Mouse (Mus musculus) G1E-ER4 (cell line): ENCODE data around the gene Sf3a3. TPM values are rescaled to one million over a fixed set of nuclear protein-coding genes. Genes with fewer than 3 reads are reported as not detected.

Experiments
- GATA1 ChIP-seq: IDR thresholded peaks from one replicate; pipeline ENCODE4 v1.8.0; 2012; ENCODE audit warnings: low read length, inconsistent platforms
- polyA plus RNA-seq: library from polyadenylated mRNA; stranded (reverse); fragments of >175 nt; gene quantifications from 2 replicates; pipeline ENCODE4 v1.2.3, GENCODE M21; 2012

The Sf3a3 gene
- polyA plus RNA-seq, 1 experiment, result 79.8 TPM

DNA sequence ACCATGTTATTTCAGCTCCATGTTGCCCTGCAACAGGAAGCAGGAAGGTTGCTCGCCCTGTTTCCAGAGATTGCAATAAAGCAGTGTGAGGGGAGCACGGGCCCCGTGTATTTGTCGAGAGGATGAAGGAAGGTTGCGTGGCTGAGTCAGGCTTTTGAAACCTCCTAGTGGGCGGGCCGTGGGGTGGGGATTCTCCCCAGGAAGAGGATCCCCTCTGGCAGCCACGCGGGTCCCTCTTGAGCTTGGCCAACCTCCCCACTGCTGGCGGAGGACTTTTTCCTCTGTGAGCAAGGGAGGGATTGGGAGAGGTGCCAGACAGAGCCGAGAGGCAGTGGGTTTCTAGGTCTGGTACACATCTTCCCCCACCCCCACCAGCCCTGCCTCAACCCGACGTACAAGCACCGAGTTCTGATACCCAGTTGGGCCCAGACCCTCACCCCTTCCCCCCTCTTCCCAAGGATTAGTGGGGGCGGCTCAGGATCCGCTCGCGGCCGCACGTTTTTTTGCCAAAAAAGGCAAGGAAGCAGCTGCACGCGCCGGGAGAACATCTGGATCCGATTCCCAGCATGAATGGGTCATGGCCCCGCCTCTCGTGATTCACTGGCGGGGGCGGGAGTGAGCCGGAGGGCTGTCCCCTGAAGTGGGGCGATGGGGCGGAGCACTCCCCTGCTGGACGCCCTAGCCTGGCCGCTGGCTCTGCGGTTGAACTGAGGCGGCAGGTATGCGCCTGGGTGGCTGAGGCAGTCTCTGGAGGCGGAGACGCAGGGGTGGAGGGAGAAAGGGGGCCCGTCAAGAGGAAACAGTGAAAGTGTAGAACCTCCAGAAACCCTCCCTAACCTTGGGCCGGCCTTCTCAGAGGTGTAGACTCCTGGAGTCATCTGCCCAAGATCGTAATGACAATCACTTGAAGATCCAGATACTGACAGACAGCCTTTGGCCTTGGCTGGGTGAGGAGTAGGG is 5.8 kb upstream of the Sf3a3 start:
- TF ChIP-seq GATA1, result no peak

DNA sequence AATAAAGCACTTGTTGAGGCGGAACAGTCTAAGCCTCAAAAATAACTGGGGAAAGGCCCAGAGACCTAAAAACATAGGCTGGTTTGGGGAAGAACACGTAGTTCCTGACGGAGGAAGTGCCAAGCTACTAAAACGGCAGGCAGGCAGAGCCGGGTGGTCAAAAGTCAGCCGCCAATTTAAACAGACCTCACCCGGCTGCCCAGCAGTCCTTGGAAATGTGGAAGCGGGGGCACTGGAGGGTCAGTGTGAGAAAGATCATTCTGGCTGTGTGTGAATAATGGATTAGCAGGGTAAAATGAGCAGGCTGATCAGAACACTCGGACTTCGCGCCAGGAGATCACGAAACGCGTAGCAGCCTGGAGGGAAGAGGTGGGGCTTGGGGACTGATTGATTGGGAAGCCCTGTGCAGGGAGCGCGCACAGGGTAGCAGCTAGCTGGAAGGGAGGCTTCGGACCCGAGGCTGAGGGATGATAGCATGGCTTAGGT is 4.6 kb upstream of the Sf3a3 start:
- TF ChIP-seq GATA1, result no peak

DNA sequence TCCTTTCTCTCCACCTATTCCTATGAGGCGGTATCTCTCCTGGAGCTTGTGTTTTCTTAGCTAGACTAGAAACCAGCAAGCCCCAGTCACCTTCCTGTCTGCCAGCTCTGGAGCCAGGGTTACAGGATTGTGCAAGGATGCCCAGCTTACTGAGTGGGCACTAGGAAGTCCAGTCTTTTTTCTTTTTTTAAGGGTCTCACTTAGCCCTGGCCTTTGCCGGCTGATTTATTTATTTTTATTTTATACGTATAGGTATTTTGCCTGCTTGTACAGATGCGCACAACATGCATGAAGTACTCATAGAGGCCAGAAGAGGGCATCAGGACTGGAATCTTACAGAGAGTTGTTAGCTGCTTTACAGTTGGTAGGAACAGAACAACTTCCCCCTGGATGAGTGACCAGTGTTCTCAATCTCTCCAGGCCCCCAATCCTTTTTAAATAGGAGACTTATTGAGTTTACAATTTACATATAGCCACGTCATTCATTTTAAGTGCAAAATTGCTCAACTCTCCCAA is 3.7 kb upstream of the Sf3a3 start:
- no peak for TF ChIP-seq GATA1

DNA sequence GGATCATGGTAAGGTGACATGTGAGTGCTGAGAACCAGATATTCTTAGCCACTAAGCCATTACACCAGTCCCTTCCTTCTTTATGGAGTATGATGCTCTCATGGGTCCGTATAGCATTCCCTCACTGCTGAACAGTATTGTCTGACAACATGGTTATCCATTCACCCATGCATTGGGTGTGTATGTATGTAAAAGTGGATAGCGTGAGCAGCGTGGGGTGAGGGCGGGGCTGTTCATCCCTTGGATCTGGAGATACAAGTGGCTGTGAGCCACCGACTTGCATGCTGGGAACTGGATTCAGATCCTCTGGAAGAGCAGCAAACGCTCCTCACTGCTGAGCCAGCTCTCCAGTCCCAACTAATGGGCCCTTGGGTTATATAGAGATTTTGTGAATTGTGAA is 2.0 kb upstream of the Sf3a3 start:
- TF ChIP-seq GATA1, result no peak

DNA sequence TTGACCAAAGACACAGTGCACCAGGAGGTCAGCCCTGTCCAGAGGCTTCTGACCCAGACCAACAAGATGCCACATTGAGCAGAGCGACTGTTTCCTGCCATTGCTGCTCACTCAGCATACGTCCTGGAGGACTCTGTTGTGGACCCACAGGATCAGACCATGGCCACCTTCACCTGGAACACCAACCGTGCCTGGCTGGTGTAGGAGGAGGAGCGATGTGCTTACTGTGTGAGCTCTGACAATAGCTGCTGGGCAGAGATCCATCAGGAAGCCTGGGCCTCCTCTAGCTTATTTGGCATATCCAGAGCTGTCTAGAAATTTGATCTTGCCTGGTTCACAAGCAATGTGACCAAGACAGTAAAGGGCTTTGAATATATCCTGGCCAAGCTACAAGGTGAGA is 4.5 kb downstream of the Sf3a3 start:
- no peak for TF ChIP-seq GATA1

DNA sequence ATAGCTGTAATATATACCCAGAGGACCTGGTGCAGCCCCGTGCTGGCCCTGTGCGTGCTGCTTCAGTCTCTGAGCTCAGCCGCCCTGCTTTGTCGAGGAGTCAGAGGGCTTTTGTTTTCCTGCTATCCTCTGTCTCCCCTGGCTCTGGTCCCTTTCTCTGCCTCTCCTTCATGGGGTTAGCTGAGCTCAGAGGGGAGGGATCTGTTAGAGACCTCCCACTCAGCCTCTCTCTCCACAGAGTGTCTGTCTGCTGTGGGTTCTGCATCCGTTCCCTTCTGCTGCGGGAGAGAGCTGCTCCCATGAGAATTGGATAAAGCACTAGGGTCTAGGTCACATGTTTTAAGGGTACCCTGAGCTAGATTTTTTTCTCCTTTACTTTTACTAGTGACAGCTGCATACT is 11.5 kb downstream of the Sf3a3 start:
- TF ChIP-seq GATA1, result no peak

DNA sequence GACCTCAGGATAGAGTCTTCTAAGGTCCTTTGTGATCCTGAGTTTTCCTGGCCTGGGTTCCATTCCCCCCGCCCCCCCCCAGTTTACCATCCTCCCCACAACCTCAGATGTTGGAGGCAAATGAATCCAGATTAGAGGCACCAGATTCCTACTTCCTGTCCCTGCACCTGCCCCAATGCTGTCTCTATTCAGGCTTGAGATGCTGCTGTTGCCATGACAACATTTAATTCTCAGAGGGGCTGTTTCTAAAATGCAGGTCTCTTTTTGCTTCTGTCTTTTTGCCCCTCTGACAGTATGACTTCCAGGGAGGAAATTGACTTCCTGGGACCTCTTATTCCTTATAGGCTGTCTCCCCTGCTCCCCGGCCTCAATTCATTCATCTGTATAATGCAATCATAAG is 22.4 kb downstream of the Sf3a3 start:
- no peak for TF ChIP-seq GATA1

DNA sequence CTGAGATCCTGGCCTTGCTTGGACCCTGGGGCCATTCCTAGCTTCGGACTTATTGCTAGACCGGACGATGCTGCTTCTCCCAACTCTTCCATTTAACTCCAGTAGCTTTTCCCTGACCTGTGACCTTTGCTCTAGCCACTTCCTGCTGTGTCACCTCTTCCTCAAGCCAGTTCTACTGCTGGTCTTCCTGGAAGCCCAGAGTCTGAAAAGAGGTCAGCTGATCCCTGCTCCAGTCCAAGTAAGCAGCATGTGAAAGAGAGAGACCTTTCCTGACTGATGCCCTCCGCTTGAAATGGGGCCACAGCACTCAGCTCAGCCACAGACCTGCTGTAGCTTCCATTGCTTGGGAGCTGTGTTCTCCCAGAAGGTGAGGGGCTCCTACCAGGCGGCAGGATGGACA is 22.9 kb downstream of the Sf3a3 start:
- no peak for TF ChIP-seq GATA1

DNA sequence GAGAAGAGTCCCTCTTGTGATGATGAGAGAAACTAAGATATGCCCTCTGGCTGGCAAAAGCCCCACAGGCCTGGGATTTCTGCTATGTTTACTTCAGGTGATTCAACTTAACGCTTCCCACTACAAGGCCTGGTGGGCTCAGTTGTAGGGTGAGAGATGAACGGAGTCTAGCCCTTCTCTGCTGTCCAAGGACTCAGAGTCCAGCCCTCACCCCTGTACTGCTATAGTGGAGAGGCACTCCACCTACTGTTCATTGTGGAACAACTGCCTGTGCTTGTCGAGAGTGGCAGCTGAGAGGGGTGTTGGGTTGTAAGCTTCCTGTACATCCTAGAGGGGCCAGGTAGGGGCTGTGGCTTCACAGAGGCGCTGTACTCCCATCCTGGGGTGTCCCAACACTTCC is 23.4 kb downstream of the Sf3a3 start:
- TF ChIP-seq GATA1, result no peak

DNA sequence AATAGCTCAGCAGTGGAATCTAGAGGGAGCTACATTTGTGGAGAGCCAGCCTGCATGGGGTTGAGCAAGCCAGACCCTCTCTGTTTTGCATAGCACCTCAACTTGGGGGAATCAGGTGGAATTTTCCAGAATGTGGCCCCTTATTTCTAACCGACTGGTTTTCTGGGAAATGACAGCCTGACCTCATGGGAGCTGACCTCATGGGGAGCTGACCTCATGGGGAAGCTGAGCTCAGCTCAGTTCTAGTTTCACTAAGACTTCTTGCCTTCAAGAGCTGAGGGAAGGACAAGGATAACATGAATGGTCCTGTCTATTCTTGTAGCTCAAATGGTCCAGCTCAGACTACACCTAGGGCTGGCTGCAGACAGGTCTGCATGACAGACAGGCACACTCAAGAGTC is 24.2 kb downstream of the Sf3a3 start:
- TF ChIP-seq GATA1, result no peak

DNA sequence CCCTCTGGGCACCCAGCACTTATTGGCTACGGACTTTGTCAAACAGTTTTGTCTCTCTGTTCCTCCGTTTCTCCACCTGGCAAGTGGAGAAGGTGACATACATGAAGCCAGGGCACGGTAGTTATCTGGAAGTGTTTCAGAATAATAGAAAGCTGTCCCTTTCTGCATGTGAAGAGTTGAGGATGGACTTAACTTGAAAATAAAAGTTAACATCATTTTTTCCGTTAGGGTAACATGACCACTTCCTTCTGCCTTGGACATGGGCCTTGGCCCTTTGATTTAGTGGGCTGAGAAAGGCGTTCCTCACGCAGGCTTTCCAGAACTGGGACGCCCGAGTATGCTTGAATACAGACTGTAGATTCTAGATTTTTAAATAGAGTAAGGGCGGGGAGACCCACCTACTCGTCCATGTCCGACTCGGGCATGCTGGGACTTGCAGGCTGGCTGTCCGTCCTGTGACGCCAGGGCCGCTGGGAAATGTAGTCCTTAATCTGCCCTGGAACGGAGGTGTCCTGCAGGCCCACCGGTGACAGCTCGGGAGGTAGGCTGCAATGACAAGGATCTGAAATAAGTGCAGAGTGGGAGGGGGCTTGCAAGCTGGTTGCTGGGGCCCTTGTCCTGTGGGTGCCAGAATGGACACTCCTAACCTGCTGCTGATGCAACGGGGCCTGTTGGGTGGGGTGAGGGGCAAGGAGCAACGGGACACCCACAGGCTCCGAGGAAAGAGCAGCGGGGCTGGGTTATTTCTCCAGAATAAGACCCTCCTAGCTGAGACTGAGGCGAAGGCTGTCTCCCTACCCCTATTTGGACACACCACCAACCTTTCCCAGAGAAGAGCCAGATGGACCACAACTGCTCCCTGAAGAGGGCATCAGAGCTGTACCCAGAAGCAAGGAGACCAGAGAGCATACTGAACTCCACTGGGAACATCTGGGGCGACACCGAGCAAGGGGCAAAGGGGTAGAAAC is 27.1 kb downstream of the Sf3a3 start, which contains the start of gene Inpp5b:
Gene Inpp5b (plus strand): TSS at position 475 of the 968 bp plus-strand sequence.
- TF ChIP-seq GATA1, result no peak

DNA sequence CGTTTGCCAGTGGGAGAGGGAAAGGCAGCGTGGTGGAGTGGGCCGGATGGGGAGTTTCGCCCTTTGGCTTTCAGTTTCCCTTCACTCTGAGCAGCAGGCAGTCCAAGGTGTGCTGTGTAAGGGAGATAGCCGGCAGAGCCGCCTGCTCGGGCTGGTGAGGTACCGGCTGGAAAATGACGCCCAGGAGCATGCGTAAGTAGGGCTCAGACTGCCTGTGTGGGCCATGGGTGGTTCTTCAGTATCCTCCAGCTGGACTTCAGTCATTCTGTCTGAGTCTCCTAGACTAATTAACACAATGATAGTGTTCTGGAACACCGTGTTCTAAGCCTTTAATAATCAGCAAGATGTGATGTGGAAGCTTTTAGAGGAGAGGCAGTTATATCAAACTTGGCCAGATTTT is 28.3 kb downstream of the Sf3a3 start:
- no peak for TF ChIP-seq GATA1

DNA sequence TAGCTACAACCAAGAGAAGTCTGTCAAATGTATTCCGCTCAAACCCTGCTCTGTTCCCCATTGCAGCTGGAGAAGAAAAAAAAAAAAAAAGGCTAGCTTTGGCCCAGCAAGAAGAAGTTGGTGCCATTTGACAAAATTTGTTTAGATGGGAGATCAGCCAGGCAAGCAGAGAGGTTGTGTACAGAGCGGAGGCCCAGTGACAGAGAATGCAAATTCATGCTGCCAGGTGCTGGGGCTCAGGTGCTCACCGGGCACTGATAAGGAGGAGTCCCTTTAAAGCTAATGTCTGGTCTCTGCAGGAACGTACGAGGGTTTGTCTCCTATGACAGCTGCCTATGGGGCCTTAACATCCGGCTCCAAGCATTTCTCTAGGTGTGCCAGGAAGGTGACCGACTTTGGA is 32.0 kb downstream of the Sf3a3 start:
- TF ChIP-seq GATA1, result no peak

DNA sequence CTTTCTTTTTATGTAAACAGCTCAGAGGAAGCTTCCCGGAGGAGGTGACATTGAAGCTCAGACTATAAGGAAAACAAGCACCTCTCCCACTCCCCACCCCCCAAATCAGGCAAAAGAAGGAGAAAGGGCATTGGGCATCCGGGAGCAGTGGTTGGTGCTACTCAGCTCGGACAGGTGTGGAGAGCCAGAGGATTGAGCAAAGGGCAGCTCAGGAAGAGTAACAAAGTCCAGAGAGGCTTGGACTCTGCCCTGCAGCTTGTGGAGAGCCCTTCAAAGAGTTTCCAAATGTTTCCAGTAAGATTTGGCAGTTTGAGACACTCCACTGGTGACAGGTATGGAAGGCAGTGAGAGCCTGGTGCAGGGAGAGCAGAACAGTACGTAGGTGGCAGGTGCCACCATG is 33.3 kb downstream of the Sf3a3 start:
- TF ChIP-seq GATA1, result no peak
